Mouse (Mus musculus) G1E (cell line): ENCODE measurements around the gene Ryk. TPM values are rescaled to one million over a fixed set of nuclear protein-coding genes. Genes with fewer than 3 reads are reported as not detected.
A peak's percentile ranks its signal among the peaks of the same experiment; 100 is the strongest.

ENCODE experiments used
- ATAC-seq: 2 replicates; pipeline ENCODE4 v1.8.0; 2016; ENCODE audit warnings: mild to moderate bottlenecking; ENCODE audit not compliant: insufficient number of reproducible peaks, poor library complexity, low FRiP score, severe bottlenecking; ENCODE audit errors: extremely low read depth
- DNase-seq: peaks from one replicate; pipeline ENCODE4 v3.0.0; 2012; ENCODE audit warnings: low spot score
- H3K27me3 ChIP-seq: 2 replicates; pipeline ENCODE4 v1.6.1; 2012; ENCODE audit warnings: mild to moderate bottlenecking, low read length, inconsistent platforms; ENCODE audit not compliant: insufficient read depth
- H3K36me3 ChIP-seq: replicated peaks from 2 replicates; pipeline ENCODE3; 2012; ENCODE audit warnings: mild to moderate bottlenecking, inconsistent platforms
- H3K4me1 ChIP-seq: 2 replicates; pipeline ENCODE4 v1.6.1; 2012; ENCODE audit warnings: low read depth, low read length, inconsistent platforms, mixed read lengths; ENCODE audit not compliant: insufficient read depth
- H3K4me3 ChIP-seq: 2 replicates; pipeline ENCODE4 v1.5.1; 2012; ENCODE audit warnings: low read depth, mild to moderate bottlenecking, inconsistent platforms, low read length, moderate library complexity, mixed read lengths
- H3K9me3 ChIP-seq: replicated peaks from 2 replicates; pipeline ENCODE4 v1.6.1; 2012; ENCODE audit warnings: inconsistent platforms
- CTCF ChIP-seq: IDR thresholded peaks from 2 replicates; pipeline ENCODE4 v1.5.1; 2012; ENCODE audit warnings: low read depth, low read length, inconsistent platforms, mixed read lengths
- GATA1 ChIP-seq: IDR thresholded peaks from 2 replicates; pipeline ENCODE4 v1.6.1; 2012; ENCODE audit warnings: borderline replicate concordance, low read length, inconsistent platforms, mixed read lengths
- GATA2 ChIP-seq: IDR thresholded peaks from 2 replicates; pipeline ENCODE4 v1.6.1; 2012; ENCODE audit warnings: low read depth, low read length, inconsistent platforms, borderline replicate concordance
- POLR2AphosphoS5 ChIP-seq: IDR thresholded peaks from 2 replicates; pipeline ENCODE4 v1.6.1; 2012; ENCODE audit warnings: low read depth, low read length, inconsistent platforms; ENCODE audit not compliant: insufficient replicate concordance
- TAL1 ChIP-seq: conservative IDR thresholded peaks from 2 replicates; pipeline ENCODE4 v1.6.1; 2012; ENCODE audit warnings: low read depth, low read length, inconsistent platforms, mixed read lengths
- polyA plus RNA-seq: library from polyadenylated mRNA; stranded (reverse); fragments of >175 nt; gene quantifications from 2 replicates; pipeline ENCODE4 v1.2.3, GENCODE M21; 2012
- total RNA-seq, 2 experiments: library from RNA; stranded (forward) in 1 of 2; stranded (reverse) in 1 of 2; fragments of 200-1000 nt in 1 of 2; fragments of >200 nt in 1 of 2; fragmentation: Nextera tagmentation in 1 of 2; gene quantifications; 2 replicates each; pipeline ENCODE4 v1.2.3; 2014 to 2017

Gene Ryk
- total and polyA plus RNA-seq, 3 experiments: 17.1 to 110 (median 80.1) TPM

DNA sequence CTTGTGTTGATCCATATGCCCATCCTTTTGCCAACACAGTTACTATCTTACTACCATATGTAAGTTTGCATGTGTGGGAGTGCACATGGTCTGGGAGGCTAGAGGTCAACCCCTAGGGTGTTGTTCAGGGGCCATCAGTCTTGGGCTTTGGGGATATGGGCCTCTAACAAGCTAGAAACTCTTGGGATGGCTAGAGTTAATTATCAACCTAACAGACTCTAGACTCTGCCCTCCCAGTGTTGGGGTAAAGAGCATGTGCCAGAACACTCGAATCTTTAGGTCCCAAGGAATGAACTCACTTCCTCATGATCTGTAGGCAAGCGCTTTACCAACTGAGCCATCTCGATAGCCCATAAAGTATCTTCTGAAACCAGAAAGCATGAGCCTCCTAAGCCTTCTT, 91.4 kb downstream of the Ryk start:
- Histone ChIP-seq H3K9me3 (no peaks in the 10 kb centered on the region), H3K27me3 (no peaks in the 10 kb centered on the region), H3K4me1 (peaks cover 52% of the 10 kb centered on the region), H3K36me3 (peaks cover 7% of the 10 kb centered on the region), H3K4me3 (no peak overlapping the region)
- no peak for DNase-seq
- TF ChIP-seq TAL1: no peak
- TF ChIP-seq POLR2AphosphoS5: no peak
- no peak for TF ChIP-seq CTCF
- no peak for TF ChIP-seq GATA1
- TF ChIP-seq GATA2: no peak
- no peak for ATAC-seq

DNA sequence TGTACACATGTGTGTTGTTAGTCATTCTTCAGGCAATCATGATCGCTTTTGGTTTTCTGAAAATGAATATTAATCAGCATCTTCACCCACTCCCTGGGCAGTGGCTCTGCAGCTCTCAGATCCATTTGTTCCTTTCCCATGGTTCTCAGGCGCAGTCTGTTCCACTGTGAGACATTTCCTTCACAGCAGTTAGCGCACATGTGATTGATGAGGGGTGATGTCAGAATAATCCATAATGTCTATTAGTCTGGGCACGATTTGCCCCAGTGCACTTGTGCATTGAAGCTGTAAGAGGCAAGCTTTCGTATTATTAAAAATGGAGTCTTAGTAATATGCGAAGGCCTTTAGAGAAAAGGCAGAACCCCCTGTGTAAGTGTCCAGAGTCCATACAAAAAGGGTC, 95.1 kb downstream of the Ryk start:
- peaks cover 52% of the 10 kb centered on the region for H3K4me1 ChIP-seq
- H3K36me3 ChIP-seq: no peaks in the 10 kb centered on the region
- ATAC-seq: no peak
- no peak overlapping the region for H3K4me3 ChIP-seq
- DNase-seq: no peak
- H3K27me3 ChIP-seq: no peaks in the 10 kb centered on the region
- no peak for TF ChIP-seq CTCF
- no peak for TF ChIP-seq POLR2AphosphoS5
- TF ChIP-seq GATA1: no peak
- TF ChIP-seq GATA2: no peak
- TF ChIP-seq TAL1: no peak
- no peaks in the 10 kb centered on the region for H3K9me3 ChIP-seq

DNA sequence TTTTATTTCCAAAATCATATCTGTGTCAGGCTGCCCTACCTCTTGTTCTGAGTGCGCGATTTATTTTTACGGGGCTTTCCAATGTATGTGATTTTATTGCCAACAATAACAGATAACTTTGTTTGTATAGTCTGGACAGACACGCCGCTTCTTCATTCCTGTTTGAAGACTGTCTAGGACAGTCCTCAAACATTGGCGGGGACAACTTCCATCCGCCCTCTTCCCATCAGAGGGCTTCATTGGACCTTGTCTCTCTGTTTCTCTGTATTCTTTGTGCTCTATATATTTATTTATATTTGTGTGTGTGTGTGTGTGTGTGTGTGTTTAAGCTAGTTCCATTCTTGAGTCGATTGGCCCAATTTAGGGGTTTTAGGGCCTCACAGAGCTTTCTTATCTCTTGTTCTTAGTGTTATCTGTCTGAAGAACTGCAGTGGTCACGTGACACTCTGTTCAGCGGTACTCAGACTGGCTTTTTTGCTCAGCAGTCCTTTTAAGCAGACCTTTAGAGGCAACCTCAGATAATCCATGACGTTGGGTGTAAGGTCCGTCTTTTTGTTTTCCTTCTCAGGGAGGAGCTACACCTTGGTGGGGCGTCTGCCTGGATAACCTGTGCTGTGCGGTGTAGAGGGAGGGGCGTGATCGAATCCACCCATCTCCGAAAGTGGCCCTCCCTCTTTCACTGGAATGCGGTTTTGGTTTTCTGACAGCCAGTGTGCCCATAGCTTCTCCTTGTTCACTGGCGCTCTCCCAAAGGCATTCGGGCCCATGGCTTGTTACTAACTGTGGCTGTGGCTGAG, 99.4 kb downstream of the Ryk start:
- Histone ChIP-seq H3K9me3 (no peaks in the 10 kb centered on the region), H3K4me1 (peaks cover 74% of the 10 kb centered on the region), H3K4me3 (peak overlapping the region; percentile 66; the same call in 1 of the 2 replicates), H3K27me3 (no peaks in the 10 kb centered on the region), H3K36me3 (peaks cover 6% of the 10 kb centered on the region)
- ATAC-seq: peak; percentile 90
- TF ChIP-seq POLR2AphosphoS5 (no peak), GATA2 (no peak), TAL1 (no peak), GATA1 (no peak), CTCF (no peak)
- DNase-seq: peak; percentile 46

DNA sequence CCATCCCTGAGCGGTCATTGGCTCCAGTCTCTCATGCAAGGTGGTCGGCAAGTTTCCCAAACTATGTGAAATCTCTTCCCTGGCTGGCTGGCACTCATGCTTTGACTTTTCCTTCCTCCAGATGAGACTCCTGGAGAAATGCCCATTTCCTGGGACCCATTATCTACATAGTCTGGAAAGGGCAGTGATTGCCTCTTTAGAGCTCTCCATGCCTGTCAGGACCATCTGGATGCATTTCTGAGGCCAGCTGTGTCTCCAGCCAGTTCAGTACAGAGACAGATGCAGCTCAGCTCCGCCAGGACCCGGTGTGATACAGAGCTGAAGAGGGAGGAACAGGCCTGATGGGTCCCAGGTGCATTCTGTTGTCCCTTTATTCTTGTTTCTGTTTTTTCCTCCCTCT, 107.5 kb downstream of the Ryk start:
- Histone ChIP-seq H3K4me1 (peaks cover 88% of the 10 kb centered on the region), H3K4me3 (no peak overlapping the region), H3K9me3 (peaks cover 3% of the 10 kb centered on the region), H3K36me3 (peaks cover 10% of the 10 kb centered on the region), H3K27me3 (no peaks in the 10 kb centered on the region)
- no peak for ATAC-seq
- DNase-seq: no peak
- TF ChIP-seq CTCF: no peak
- TF ChIP-seq TAL1: no peak
- TF ChIP-seq POLR2AphosphoS5: no peak
- TF ChIP-seq GATA1: no peak
- TF ChIP-seq GATA2: no peak

DNA sequence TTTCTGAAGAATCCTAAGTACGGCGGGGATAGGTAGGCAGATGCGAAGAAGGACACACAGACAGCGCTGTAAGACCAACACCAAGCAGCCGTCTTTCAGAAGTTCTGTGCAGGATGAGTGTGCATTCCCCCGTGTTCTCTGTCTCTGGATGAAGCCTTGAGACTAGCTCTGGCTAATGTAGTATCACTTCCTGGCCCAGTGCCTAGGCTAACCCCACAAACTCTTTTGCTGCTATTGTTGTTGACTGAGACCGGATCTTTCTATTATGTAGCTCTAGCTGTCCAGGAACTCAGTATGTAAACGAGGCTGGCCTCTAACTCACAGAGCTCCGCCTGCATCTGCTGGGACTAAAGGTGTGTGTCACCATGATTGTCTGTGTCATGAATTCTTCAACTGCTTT, 110.2 kb downstream of the Ryk start:
- DNase-seq: no peak
- no peak overlapping the region for H3K4me3 ChIP-seq

DNA sequence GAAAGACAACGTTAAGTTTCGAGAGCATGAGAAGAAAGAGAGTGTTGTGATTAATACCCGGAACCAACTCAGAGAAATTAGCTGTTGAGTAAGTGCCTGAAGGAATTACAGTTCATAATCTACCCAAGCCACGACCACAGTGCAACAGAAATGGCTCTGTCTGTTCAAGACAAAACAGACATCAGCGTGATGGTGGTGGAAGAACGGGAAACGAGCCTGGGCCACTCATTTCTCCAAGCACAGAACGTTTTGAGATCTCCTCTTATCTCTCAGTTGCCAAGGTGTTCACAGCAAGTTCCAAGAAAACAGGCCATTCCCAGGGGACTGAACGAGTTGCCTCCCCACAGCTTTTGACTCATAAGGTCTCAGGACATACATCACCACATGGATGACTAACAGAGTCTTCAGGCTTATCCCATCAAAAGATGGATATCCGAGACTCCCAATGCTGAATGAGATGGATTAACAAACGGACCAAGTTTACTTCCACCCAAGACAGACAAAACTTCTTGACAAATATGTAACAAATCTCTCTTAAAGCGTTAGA, 111.8 kb downstream of the Ryk start:
- Histone ChIP-seq H3K4me3 (no peak overlapping the region; the same call in 1 of the 2 replicates), H3K9me3 (peaks cover 3% of the 10 kb centered on the region), H3K36me3 (peaks cover 4% of the 10 kb centered on the region), H3K27me3 (no peaks in the 10 kb centered on the region), H3K4me1 (peaks cover 87% of the 10 kb centered on the region)
- TF ChIP-seq GATA2: no peak
- TF ChIP-seq GATA1: no peak
- no peak for TF ChIP-seq POLR2AphosphoS5
- TF ChIP-seq TAL1: peak; percentile 89
- ATAC-seq: peak; percentile 96
- peak; percentile 23 for DNase-seq

More for the DNA sequence above, 110.2 kb downstream of the Ryk start:
- peaks cover 4% of the 10 kb centered on the region for H3K36me3 ChIP-seq
- ATAC-seq: no peak
- no peaks in the 10 kb centered on the region for H3K27me3 ChIP-seq
- H3K4me1 ChIP-seq: peaks cover 88% of the 10 kb centered on the region
- no peak for TF ChIP-seq GATA2
- TF ChIP-seq CTCF: no peak
- TF ChIP-seq GATA1: no peak
- no peak for TF ChIP-seq POLR2AphosphoS5
- no peak for TF ChIP-seq TAL1
- peaks cover 3% of the 10 kb centered on the region for H3K9me3 ChIP-seq
